Mouse (Mus musculus) embryonic facial prominence, embryonic 11.5 days (tissue): ENCODE data around the gene Ces1a. TPM values are rescaled to one million over a fixed set of nuclear protein-coding genes. Genes with fewer than 3 reads are reported as not detected.

Source experiments
- ATAC-seq: fragments of 200-750 bp; cut with Nextera tagmentation; replicated peaks from 2 replicates; pipeline ENCODE4 v1.8.0; 2017; ENCODE audit warnings: low read depth; ENCODE audit not compliant: insufficient number of reproducible peaks, low FRiP score, low TSS enrichment
- DNase-seq: peaks from one replicate; pipeline ENCODE4 v3.0.0-alpha.2; 2015; ENCODE audit warnings: low spot score
- H3K27ac ChIP-seq: fragments of 300-500 bp; sonication (generic); replicated peaks from 2 replicates; pipeline ENCODE4 v1.5.1; 2014; ENCODE audit warnings: mild to moderate bottlenecking, low read depth, low read length, control low read depth
- H3K27me3 ChIP-seq: fragments of 300-500 bp; sonication (generic); 2 replicates; pipeline ENCODE4 v1.6.1; 2014; ENCODE audit warnings: mild to moderate bottlenecking, low read length, moderate library complexity, mixed read lengths; ENCODE audit not compliant: control insufficient read depth, insufficient read depth
- H3K36me3 ChIP-seq: fragments of 300-500 bp; sonication (generic); replicated peaks from 2 replicates; pipeline ENCODE4 v1.6.1; 2014; ENCODE audit warnings: low read depth, mild to moderate bottlenecking, low read length, moderate library complexity, mixed read lengths; ENCODE audit not compliant: control insufficient read depth, insufficient read depth
- H3K4me1 ChIP-seq: fragments of 300-500 bp; sonication (generic); 2 replicates; pipeline ENCODE4 v1.6.1; 2014; ENCODE audit warnings: low read length, mixed read lengths; ENCODE audit not compliant: control insufficient read depth, insufficient read depth
- H3K4me2 ChIP-seq: fragments of 300-500 bp; sonication (generic); 2 replicates; pipeline ENCODE4 v1.6.1; 2014; ENCODE audit warnings: low read depth, mild to moderate bottlenecking, control low read depth, low read length, moderate library complexity
- H3K4me3 ChIP-seq: fragments of 300-500 bp; sonication (generic); 2 replicates; pipeline ENCODE4 v1.5.1; 2014; ENCODE audit warnings: low read depth, low read length, control low read depth
- H3K9ac ChIP-seq: fragments of 300-500 bp; sonication (generic); replicated peaks from 2 replicates; pipeline ENCODE4 v1.6.1; 2014; ENCODE audit warnings: mild to moderate bottlenecking, control low read depth, low read length
- H3K9me3 ChIP-seq: fragments of 300-500 bp; sonication (generic); replicated peaks from 2 replicates; pipeline ENCODE4 v1.6.1; 2016; ENCODE audit warnings: mild to moderate bottlenecking, low read length, inconsistent platforms, mixed read lengths; ENCODE audit not compliant: control insufficient read depth
- WGBS: fragments of 180-500 bp; shearing (Covaris S2); extraction: QIAGEN DNeasy Blood & Tissue Kit; methylation state at CpG from one replicate; pipeline ENCODE4 v1.1.7; 2014; 5-methylcytosine and 5-hydroxymethylcytosine counted together
- polyA plus RNA-seq: library from polyadenylated mRNA; unstranded; fragments of >200 nt; fragmentation: Nextera tagmentation; extraction: Ambion mirVana; gene quantifications from 2 replicates; pipeline ENCODE4 v1.2.1, GENCODE M21; 2014

Gene Ces1a
- not detected in 2 replicates for polyA plus RNA-seq

GRCm38 (mm10) chr8:93048092-93048491 is at the start of gene Ces1a:
Ces1a (minus strand) TSS chr8:93048192.
- Histone ChIP-seq H3K36me3 (no peaks in the 10 kb centered on the region), H3K9me3 (no peaks in the 10 kb centered on the region), H3K4me1 (no peaks in the 10 kb centered on the region), H3K27ac (no peak within 1 kb of the TSS), H3K4me3 (no peak within 1 kb of the TSS), H3K4me2 (no peak within 1 kb of the TSS), H3K9ac (no peak within 1 kb of the TSS), H3K27me3 (no peaks in the 10 kb centered on the region)
- ATAC-seq (no peak), DNase-seq (peak; percentile 32)
- 39% methylated on average over 3 of the region's 3 CpGs for WGBS

- no peaks in the 10 kb centered on the region for H3K4me1 ChIP-seq
- H3K9ac ChIP-seq: no peak overlapping the region
- ATAC-seq: peak; percentile 52; the same call in 1 of the 2 replicates
Observed at GRCm38 (mm10) chr8:93095376-93095775, 47.4 kb upstream of the Ces1a start.

GRCm38 (mm10) chr8:93091324-93091723 is 43.3 kb upstream of the Ces1a start:
- ATAC-seq: no peak
- DNase-seq: no peak
- Histone ChIP-seq H3K36me3 (no peaks in the 10 kb centered on the region), H3K27me3 (no peaks in the 10 kb centered on the region), H3K27ac (no peak overlapping the region), H3K9me3 (no peaks in the 10 kb centered on the region), H3K4me3 (no peak overlapping the region), H3K4me2 (no peak overlapping the region), H3K4me1 (no peaks in the 10 kb centered on the region), H3K9ac (no peak overlapping the region)
- 74% methylated on average over 1 of the region's 1 CpGs for WGBS

More at GRCm38 (mm10) chr8:93095376-93095775, 47.4 kb upstream of the Ces1a start:
- Histone ChIP-seq H3K36me3 (no peaks in the 10 kb centered on the region), H3K4me3 (no peak overlapping the region), H3K4me2 (no peak overlapping the region), H3K27ac (no peak overlapping the region), H3K9me3 (no peaks in the 10 kb centered on the region), H3K27me3 (no peaks in the 10 kb centered on the region)
- peak; percentile 82 for DNase-seq

GRCm38 (mm10) chr8:93088686-93089122 is 40.7 kb upstream of the Ces1a start:
- Histone ChIP-seq H3K27ac (no peak overlapping the region), H3K4me1 (no peaks in the 10 kb centered on the region), H3K36me3 (no peaks in the 10 kb centered on the region), H3K9me3 (no peaks in the 10 kb centered on the region), H3K4me2 (no peak overlapping the region; the same call in 1 of the 2 replicates), H3K9ac (peak overlapping the region; percentile 41), H3K27me3 (no peaks in the 10 kb centered on the region), H3K4me3 (no peak overlapping the region)
- ATAC-seq (peak; percentile 94), DNase-seq (peak; percentile 67)
- 7% methylated on average over 2 of the region's 2 CpGs for WGBS

- no peaks in the 10 kb centered on the region for H3K27me3 ChIP-seq
- H3K9ac ChIP-seq: peak overlapping the region; percentile 37; the same call in 1 of the 2 replicates
- no peaks in the 10 kb centered on the region for H3K9me3 ChIP-seq
- peak overlapping the region; percentile 33 for H3K4me2 ChIP-seq
- no peak overlapping the region for H3K4me3 ChIP-seq
- no peaks in the 10 kb centered on the region for H3K36me3 ChIP-seq
- no peak overlapping the region for H3K27ac ChIP-seq
- no peaks in the 10 kb centered on the region for H3K4me1 ChIP-seq
- 29% methylated on average over 7 of the region's 7 CpGs for WGBS
- DNase-seq (no peak), ATAC-seq (peak; percentile 76; the same call in 1 of the 2 replicates)
Observed at GRCm38 (mm10) chr8:93088193-93088592, 40.2 kb upstream of the Ces1a start.

GRCm38 (mm10) chr8:93079887-93080286 is 31.9 kb upstream of the Ces1a start, which contains the start of gene Ces1b:
Ces1b (minus strand) TSS chr8:93080017.
- WGBS: 69% methylated on average over 2 of the region's 2 CpGs
- no peak within 1 kb of the TSS for H3K27ac ChIP-seq
- no peak for DNase-seq
- H3K4me2 ChIP-seq: no peak within 1 kb of the TSS
- no peak for ATAC-seq
- H3K27me3 ChIP-seq: no peaks in the 10 kb centered on the region
- no peak within 1 kb of the TSS for H3K9ac ChIP-seq
- H3K4me1 ChIP-seq: no peaks in the 10 kb centered on the region
- H3K36me3 ChIP-seq: no peaks in the 10 kb centered on the region
- H3K4me3 ChIP-seq: no peak within 1 kb of the TSS
- no peaks in the 10 kb centered on the region for H3K9me3 ChIP-seq

GRCm38 (mm10) chr8:93075251-93075650 is 27.3 kb upstream of the Ces1a start:
- Histone ChIP-seq H3K4me1 (no peaks in the 10 kb centered on the region), H3K9ac (no peak overlapping the region), H3K27ac (no peak overlapping the region), H3K4me2 (no peak overlapping the region), H3K9me3 (no peaks in the 10 kb centered on the region), H3K27me3 (no peaks in the 10 kb centered on the region), H3K36me3 (no peaks in the 10 kb centered on the region), H3K4me3 (no peak overlapping the region)
- ATAC-seq (no peak), DNase-seq (no peak)
- WGBS: 90% methylated on average over 4 of the region's 4 CpGs

GRCm38 (mm10) chr8:93063416-93064117 is 15.6 kb upstream of the Ces1a start:
- Histone ChIP-seq H3K4me3 (no peak overlapping the region), H3K4me2 (no peak overlapping the region), H3K27ac (no peak overlapping the region), H3K9ac (no peak overlapping the region), H3K9me3 (no peaks in the 10 kb centered on the region), H3K27me3 (no peaks in the 10 kb centered on the region), H3K36me3 (no peaks in the 10 kb centered on the region), H3K4me1 (no peaks in the 10 kb centered on the region)
- DNase-seq (no peak), ATAC-seq (no peak)
- 74% methylated on average over 3 of the region's 3 CpGs for WGBS
